Mouse (Mus musculus) cerebellum, adult 11 months (tissue): ENCODE measurements at regions not wholly inside any gene's neighbourhood (a gene's known extent, or its start where the extent isn't known, plus 50 kb on each side); places are given as distances from the start of the nearest gene placed in this dataset.

Experiments
- DNase-seq: peaks from one replicate; pipeline ENCODE4 v3.0.0; 2022

DNA sequence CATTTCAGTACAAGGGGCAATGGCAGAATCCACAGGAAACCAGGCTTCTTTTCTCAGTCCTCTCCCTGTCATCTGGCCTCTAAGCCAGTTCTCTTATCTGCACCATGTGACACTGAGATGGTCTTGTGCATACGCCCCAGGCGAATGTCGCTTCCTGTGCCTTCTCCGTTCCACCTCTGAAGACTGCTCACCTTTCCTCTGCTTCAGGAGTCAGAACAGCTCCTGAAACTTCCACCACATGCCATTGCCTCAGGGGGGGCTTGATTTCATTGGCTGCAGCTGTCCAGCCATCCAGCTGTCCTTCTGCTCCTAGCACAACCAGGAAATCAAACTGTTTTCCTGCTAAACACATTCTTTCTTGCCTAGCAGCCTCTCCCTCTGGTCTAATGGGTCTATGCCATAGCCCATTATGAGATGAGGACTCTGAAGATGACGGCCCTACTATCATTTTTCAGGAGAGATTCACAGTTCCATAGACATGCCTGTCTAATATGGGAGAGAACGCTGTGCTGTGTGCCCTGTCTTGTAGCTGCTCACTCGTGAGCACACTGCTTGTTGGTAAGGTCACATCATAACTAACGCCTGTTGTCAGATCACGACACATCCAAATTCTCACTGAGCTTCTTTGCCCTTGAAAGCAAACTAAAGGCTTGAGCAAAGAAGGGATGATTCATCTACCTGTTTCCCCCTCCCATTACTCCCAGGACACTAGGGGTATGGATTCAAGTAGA lies 129.9 kb upstream of the Fmo9 start:
- no peak for DNase-seq

DNA sequence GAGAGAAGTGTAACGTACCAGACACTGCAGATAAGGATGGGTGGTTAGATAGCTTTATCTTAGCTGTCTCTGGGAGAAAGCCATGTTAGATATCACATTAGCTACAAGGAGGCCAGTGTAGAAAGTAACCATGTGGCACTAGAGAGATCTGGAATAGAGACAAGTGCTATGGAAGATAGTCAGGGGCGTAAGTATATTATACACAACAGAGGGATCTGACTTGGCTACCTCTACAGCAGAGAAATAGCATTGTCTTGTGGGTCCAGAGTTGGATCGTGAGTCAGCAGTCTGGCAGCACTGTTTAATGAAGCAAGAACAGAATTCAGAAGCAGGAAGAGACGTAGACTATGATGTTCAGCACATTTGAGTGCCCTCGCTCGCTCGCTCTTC lies 130.4 kb upstream of the Fmo9 start:
- DNase-seq = no peak

DNA sequence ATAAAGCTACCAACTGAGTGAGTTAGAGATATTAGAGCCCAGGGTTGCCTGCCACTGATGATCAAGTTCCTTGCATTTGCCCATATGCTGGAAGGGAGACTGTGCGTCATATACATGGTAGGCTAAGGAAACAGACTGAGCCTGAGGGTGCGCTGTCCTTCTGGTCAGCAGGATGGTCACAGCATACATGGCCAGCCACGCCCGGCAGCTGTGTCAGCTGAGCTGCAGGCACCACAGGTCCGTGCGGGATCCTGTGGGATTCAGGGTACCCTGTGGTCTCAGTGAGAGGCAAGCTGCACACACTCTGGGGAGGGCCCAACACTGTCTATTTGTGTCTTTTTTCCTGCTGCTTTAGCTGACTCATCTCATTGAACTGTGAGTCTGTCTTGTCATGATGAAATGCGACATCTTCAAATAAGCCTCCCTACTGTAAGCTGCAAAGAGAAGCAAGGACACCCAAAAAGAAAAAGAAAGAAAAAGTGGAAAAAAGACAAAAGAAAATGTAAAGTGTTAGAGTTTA lies 131.3 kb upstream of the Fmo9 start:
- DNase-seq = no peak

DNA sequence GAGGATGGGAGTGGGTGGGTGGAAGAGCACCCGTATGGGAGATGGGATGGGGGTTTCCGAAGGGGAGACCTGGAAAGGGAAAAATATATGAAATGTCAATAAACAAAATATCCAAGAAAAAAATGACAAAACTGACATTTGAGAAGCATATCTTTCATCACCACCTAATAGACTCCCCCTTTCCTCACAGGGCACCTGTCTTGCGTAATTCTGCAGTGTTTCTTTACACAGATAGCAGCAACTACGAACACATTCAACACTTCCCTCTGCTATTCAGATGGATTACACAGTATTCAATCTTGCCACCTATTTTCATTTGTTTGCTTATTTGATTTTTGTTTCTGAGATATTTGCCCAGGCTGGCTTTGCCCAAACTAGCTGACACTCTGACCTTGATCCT lies 136.3 kb upstream of the Fmo9 start:
- no peak for DNase-seq

DNA sequence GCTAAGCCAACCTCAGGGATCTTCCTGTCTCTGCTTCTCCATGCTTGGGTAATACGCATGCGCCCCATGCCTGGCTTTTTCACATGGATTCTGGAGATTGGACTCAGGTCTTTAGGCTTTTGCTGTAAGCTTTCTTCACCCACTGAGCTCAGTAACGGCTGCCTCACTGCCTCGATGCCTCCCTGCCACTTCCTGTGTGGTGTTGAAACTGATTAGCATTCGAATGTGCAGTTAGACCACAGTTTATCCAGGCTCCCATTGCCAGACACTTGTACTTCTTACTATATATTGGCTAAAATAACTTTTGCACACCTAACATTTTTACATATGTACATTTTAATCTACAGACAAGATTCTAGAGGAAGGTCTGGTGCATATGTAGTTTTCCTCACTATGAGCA lies 137.0 kb upstream of the Fmo9 start:
- DNase-seq = no peak

DNA sequence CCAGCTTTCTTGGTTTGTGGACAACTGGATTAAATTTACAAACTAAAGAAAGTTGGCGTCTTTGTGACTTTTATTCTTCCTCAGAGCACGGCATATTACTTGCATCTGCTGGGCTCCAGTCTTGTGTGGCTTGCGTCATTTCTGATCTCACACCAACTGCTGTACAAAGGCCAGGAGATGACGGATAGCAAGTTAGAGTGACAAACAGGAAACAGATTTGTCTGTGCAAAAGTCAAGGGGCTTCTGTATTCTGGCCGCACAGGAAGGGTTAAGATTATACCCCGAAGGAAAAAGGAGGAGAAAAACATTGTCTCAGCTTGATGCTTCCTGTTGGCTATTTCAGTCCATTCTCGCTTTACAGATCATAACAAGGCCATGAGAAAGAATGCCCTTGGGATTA lies 137.8 kb upstream of the Fmo9 start:
- no peak for DNase-seq

DNA sequence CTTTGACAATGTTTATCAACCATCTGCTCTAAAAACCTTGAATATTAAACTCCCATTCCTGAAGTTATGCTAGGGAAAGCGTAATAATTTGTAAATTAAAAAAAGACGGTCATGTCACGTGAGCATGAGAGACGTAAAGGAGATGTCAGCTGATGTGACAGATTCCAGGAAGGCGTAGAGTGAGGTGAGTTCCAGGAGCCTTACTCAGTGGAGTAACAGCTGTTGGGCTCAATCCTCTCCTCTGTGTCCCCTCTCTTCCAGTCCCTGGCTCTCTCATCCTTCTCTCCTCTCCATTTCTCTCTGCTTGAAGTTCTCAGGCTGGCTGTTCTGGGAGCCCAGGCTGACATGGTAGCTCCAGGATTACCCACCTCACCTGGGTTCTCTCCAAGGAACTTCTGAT lies 138.4 kb upstream of the Fmo9 start:
- no peak for DNase-seq

DNA sequence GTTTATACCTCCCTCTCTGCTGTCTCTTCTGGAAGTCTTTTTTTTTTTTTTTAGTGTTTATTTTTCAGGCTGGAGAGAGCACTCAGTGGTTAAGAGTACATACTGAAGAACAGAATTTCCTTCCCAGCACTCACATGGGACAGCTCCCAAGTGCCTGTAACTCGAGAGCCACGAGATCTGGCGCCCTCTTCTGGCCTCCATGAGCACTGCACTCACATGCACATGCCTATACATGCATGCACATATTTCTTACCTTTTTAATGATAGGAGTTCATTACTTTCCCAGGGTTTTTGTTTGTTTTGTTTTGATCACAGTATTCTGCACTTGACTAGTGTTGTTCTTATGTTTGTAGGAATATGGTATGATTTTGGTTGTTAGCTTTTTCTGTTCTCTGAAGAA lies 139.5 kb upstream of the Fmo9 start:
- DNase-seq = no peak

DNA sequence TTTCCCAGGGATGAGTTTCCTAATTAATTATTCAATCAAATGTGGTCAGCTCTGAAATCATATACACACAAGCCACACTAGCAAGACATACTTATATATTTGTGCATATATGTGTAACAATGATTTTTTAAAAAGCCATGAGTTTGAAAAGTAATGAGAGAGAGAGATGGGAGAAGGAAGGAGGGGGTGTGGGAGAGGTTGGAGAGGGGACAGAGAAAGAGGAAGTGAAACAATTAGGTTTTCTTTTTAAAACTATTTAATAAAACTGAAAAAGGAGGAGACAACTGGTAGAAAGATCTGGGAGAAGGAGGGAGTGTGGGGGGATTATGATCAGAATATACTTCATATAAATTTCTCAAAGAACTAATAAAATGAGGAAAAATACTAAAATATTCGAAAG lies 155.7 kb upstream of the Fmo9 start:
- no peak for DNase-seq

DNA sequence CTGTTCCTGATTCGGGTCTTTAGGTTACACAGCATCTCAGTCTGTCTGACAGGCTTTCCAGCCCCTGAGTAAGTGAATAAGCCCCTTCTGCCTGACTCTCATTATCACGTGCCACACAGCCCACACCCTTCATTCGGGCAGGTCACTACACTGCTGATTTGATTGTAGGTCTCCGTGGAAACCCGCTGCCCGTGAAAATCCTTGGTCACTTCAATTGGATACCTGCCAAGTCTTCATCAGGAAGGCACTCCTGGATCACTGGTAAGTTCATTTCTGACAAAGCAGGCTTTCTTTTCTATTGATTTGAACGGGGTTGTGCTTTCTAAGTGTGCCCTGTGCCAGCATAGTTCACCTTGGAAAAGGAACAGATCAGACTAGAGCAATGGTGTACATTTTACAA lies 158.2 kb upstream of the Fmo9 start:
- no peak for DNase-seq

DNA sequence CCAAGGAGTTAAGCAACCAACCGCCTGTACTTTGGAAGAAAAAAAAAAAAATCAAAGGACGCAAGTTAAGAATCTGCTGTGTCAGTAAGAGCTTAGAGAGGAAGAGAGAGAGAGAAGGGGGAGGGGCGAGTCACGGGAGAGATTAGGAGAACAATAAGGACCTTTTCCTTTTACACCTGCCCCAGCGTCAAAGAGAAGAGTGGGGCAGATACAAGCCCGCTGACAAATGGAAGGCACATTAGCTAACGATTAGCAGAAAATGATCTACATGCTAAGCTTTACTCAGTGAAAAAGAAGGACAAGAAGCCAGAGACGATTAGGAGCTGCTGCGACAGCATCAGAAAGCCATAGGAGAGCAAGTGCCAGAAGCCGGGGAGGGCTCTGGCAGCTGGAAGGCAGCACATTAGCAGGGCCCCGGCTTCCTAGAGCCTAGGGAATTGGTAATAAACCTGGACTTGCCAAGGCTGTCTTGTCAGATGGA lies 157.8 kb upstream of the Fam78b start:
- DNase-seq = no peak

DNA sequence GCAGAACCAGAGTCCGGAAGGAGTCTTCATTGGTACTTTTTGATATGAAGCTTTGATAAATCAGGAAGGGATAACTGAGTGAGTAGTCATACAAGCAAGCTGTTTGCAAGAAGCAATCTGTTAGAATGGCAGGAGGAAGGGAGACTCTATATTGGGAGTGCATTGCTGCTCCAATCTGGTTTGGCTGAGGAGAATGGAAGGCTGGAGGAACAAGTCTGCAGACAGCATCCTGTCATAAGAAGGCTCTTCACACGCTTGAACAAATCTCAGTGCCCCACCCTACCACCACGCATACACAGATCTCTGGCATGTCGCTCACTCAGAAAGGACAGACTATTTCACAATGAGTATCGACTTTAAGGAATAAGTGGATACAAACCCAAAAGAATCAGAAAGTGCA lies 154.7 kb upstream of the Fam78b start:
- no peak for DNase-seq

DNA sequence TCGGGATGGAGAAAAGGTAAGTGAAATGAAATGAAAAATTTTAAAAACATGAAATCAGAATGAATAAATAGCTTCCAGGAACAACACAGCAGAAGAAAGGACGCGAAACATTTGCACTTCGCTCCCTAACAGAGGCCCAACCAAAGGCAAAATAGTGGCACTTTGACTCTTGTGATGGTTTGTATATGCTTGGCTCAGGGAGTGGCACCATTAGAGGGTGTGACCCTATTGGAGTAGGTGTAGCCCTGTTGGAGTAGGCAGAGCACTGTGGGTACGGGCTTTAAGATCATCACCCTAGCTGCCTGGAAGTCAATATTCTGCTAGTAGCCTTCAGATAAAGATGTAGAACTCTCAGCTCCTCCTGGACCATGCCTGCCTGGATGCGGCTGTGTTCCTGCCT lies 154.0 kb upstream of the Fam78b start:
- no peak for DNase-seq

DNA sequence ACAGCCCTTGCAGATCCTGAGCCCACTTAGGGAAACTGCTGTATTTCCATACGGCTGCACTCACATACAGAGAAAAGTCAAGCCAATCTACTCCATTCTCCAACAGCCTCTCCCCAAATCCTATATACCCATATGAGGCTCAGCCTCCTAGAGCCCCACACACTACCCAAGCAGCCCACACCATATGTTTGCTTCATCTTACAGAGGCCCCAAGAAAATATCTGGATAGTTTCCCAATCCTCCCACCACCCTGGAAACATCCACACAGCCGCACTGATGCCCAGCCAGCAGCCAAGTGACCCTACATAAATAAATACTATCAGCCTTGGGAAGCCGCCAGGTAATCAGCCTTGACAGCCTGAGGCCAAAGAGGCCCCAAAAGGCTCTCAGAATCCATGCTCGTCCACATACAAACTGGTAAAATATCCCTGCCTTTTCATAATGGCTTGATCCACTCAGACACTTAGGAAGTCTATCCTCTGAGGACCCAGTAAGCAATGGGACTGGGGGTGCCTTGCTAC lies 153.1 kb upstream of the Fam78b start:
- DNase-seq = no peak

DNA sequence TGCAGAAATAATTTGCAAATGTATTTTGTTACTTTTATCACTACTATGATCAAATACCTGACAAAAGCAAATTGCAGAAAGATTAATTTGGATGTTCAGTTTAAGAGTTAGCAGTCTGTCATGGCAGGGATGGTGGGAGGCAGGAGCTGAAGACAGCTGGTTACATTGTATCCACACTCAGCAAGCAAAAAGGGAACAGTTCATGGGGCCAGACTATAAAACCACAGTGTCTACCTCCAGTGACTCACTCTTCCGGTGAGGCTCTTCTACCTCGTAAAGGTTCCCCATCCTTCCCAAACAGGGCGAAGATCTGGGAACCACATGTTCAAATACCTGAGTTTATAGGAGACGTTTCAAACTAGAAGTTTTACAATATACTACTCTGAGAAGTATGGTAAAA lies 145.2 kb upstream of the Fam78b start:
- DNase-seq = no peak

DNA sequence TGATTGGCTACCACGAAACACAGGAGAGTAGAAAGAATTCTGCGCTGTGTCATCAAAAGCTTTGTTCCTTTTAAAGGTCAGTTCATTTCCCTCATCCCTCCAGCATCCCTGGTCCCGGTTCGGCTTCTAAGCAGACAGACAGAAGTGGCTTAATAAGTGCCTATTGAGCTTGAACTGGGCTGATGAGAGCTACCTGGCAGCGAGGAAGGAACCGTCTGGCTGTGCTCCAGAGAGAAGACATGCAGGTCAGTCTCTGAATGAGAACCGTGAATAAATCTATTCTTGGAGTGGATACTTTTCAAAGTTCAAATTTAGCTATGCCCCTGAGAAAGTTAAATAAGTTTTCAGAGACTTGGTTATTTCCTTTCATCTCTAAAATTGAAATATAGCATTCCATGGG lies 135.0 kb upstream of the Fam78b start:
- no peak for DNase-seq

DNA sequence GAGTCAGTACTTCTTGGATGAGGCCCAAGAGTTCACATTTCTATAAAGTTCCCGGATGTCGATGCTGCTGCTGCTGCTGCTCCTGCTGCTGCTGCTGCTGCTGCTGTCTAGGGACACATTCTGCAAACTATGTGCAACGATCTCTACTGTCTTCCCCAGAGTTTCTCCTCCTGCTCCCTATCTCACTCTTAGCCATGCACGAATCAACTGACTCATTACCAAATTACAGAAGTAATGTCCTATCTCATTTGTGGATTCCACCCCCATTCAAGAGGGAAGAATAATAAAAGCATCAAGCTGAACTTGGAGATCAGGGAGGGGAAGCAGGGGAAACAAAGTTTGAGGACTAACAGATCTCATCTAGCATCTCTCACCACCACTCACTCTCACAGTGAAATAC lies 130.0 kb upstream of the Fam78b start:
- DNase-seq = no peak

DNA sequence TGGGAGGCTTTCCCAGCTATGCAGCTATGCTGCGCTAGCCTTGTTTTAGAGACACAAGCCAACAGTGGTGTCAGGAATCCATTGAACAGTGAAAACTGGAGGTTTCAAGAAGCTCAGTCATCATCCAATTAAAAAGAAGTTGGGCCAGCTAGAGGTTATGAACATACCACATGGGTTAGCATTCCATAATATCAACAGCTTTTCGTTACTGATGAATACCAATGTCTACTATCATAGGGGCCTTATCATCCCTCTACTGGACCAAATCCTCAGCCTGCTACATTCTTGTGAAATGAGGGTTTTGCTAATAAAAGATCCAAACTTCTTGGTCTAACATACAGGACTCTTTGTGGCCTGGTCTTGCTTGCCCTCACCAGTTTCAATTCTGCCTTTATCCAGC lies 124.8 kb upstream of the Fam78b start:
- no peak for DNase-seq

DNA sequence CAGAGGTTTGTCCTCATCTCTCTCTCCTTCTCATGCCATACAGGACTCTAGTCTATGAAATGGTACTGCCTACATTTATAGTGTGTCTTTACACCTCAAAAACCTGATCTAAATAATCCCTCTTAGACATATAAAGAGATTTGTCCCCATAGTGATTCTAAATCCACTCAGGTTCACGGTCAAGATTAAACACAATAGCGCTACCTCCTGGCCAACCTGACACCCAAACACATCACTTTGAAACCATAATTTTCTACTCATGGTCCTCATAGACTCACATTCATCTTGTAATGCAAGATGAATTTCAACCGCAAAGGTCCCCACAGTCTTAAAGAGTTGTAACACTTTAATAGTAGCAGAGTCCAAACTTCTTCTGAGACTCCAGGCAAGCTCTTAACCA lies 118.0 kb upstream of the Fam78b start:
- DNase-seq = no peak

DNA sequence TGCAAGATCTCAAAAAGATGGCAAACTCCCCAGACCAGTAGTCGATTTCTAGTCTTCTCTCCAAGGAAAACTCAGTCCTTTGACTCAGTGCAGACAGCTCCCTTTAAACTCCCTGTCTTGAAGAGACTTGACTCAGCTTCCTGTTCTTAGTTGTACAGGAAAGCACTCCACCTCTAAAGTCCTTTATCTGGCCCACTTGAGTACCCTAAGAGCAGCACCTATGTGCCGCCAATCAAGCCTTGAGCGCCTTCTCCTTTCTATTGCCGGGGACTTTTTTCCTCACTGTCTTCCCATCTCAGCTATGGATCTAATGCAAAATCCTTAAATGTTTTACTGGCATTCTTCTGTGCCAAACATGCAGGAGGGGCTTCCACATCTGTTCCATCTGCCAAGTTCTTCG lies 105.3 kb upstream of the Fam78b start:
- DNase-seq = no peak

DNA sequence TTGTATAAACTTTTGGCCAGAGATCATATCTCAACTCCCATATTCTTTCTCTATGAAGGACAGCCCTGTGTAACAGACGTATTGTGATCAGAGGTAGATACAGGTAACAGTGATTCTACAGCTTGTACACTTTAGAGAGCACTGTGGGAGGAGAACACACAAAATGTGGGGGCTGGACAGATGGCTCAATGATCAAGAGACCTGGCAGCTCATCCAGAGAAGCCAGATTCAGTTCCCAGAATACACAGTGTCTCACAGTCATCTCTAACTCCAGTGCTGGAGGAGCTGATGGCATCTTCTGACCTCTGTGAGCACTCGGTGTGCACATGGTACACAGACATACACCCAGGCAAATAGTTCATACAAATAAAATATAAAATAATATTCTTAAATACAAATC lies 102.5 kb upstream of the Fam78b start:
- no peak for DNase-seq

DNA sequence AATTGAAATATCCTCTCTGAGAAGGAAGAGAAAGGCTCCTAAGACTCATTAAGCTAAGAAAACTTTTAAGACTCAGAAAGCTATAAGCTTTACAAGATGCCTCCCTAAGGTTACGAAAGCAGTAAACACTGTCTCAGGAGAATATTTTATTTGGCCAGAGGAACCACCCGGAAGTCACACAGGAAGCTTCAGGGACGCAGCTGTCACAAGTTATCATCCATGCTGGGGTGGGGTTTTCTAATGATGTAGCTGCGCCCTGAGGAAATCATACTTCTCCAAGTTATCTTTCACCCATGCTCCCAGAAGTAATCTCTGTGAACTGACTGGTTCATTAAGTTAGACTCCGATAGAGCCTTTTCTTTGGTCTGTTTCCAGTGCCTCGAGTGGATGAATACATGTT lies 102.0 kb upstream of the Fam78b start:
- no peak for DNase-seq

DNA sequence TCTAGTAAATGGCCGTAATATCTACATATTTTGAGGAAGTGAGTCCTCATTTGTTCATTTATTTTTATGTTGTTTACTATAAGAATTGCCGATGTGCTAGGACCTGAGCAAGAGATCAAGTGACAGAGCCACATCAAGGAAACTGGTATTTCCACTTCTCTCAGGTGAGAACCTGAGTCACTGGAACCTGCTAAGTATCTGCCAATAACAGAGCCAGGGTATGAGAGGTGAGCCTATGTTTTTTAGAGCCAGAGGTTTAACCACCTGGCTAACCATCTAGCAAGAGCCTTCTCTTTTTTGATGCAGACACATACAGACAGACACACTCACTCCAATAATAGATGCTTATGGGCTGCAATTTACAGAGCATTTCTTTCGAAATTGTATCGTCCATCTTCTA lies 101.2 kb upstream of the Fam78b start:
- DNase-seq = no peak

DNA sequence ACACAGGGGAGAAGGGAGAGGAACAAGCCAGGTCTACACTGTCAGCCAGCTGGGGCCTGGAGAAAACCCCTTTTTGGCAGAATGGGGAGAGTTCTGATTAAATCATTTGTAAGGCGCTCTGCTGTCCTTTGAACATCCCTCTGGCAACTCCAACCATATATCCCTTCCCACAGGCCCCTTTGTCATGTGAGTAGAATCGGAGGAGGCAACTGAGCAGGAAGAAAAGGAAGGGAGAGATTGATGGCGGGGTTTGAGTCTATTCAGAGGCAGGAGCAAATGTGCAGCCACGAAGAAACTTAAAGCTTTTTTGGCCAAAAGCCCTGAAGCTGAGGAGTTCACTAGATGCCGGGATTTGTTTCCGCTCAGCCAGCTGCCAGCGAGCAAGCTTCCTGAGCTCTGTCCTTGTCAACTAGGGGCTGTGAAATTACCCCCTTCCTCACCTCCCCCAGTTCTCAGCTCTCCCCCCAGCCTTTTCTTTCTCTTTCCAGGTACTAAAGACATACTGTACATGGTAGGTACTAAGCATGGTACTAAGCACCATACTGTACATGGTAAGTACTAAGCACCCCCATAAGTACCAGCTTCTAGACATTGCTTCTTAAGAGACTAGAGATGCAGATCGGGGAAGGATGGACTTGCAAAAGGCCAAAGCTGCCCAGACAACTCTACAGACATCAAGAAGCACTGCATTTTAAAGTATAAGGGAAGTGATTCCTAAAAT lies 100.6 kb upstream of the Fam78b start:
- DNase-seq = no peak
